ENCODE assay signal across 8 mouse cellular contexts in the genomic region with DNA sequence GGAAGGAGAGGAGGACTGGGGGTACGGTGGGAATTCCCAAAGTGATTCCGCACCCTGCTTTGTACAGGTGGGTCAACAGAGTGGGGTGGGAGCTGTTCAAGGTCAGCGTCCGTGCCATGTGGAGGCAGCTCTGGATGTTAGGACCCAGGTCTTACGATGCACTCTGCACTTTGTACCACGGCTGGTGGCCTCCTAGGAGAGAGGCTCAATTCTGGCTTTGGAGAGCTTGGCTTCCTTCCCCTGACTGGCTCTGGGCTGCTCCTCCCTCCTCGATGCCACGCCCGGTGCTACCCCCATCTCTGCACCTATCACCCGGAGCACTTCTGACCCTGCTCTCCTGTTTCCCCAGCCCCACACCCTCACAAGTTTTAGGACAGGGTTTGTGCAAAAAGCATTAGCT. TPM values are rescaled to one million over a fixed set of nuclear protein-coding genes. Genes with fewer than 3 reads are reported as not detected.
DNase-seq lines count a peak whose midpoint lies in the region; ATAC-seq and TF ChIP-seq lines count a peak whose summit lies in the region.

No protein-coding gene starts in this region.

- H3K9me3 ChIP-seq in heart, embryonic 14.5 days (ENCODE audit: control insufficient read depth, low read length), result 0 out of 2 replicates have a peak, but pooled peaks cover 4% of the 10 kb centered on the region
- no peaks in the 10 kb centered on the region for H3K9me3 ChIP-seq in intestine, embryonic 16.5 days (ENCODE audit: control insufficient read depth, low read length)
- no peaks in the 10 kb centered on the region for H3K9me3 ChIP-seq in lung, postnatal 0 days (ENCODE audit: low read length)

- no peak for TF ChIP-seq POLR2A in cortical plate, adult 2 months (IDR thresholded peaks at IDR 0.05; ENCODE audit: extremely low read depth, insufficient read depth, low read length)

- no peak overlapping the region for H3K27ac ChIP-seq in heart, embryonic 14.5 days (replicated peaks in 1 of 2; ENCODE audit: control insufficient read depth in 1 of 2, insufficient read depth in 1 of 2, low read depth in 2 of 2, low read length in 2 of 2)
- no peak overlapping the region for H3K27ac ChIP-seq in cortical plate, adult 2 months (ENCODE audit: insufficient read depth, low read length)
- peak overlapping the region; percentile 49 for H3K27ac ChIP-seq in intestine, embryonic 16.5 days (ENCODE audit: low read length)
- no peak overlapping the region for H3K27ac ChIP-seq in lung, postnatal 0 days (ENCODE audit: low read length)

- TF ChIP-seq CTCF in cortical plate, adult 2 months (IDR thresholded peaks at IDR 0.05; ENCODE audit: extremely low read depth, insufficient read depth, low read length), result no peak
- no peak for TF ChIP-seq CTCF in lung, postnatal 0 days (IDR thresholded peaks at IDR 0.05)

- peak overlapping the region; percentile 71 for H3K9ac ChIP-seq in heart, embryonic 14.5 days (ENCODE audit: low read length)
- H3K9ac ChIP-seq in intestine, embryonic 16.5 days (ENCODE audit: low read depth, low read length), result peak overlapping the region; percentile 68
- no peak overlapping the region for H3K9ac ChIP-seq in lung, postnatal 0 days (replicated peaks; ENCODE audit: low read depth)

- H3K4me3 ChIP-seq in heart, embryonic 14.5 days (ENCODE audit: control insufficient read depth in 1 of 2, insufficient read depth in 1 of 2, low read depth in 1 of 2, low read length in 2 of 2), result peak overlapping the region; percentile 71 to 73
- peak overlapping the region; percentile 54 for H3K4me3 ChIP-seq in cortical plate, adult 2 months (ENCODE audit: insufficient read depth, low read length)
- peak overlapping the region; percentile 64 for H3K4me3 ChIP-seq in intestine, embryonic 16.5 days (ENCODE audit: low read length)
- peak overlapping the region; percentile 41; the same call in 1 of the 2 replicates for H3K4me3 ChIP-seq in lung, postnatal 0 days (ENCODE audit: low read depth, low read length)

- peaks cover 7 to 8% of the 10 kb centered on the region in 2 experiments; a peak in 2 of 4 replicates for H3K4me1 ChIP-seq in heart, embryonic 14.5 days (ENCODE audit: control insufficient read depth in 2 of 2, insufficient read depth in 2 of 2, low read length in 2 of 2)
- no peaks in the 10 kb centered on the region for H3K4me1 ChIP-seq in cortical plate, adult 2 months (ENCODE audit: control insufficient read depth, insufficient read depth, low read length)
- 0 out of 2 replicates have a peak, but pooled peaks cover 2% of the 10 kb centered on the region for H3K4me1 ChIP-seq in intestine, embryonic 16.5 days (ENCODE audit: control insufficient read depth, insufficient read depth, low read length)
- no peaks in the 10 kb centered on the region; the same call in 1 of the 2 replicates for H3K4me1 ChIP-seq in lung, postnatal 0 days (ENCODE audit: insufficient read depth, low read depth, low read length)

- no peak for TF ChIP-seq EP300 in lung, postnatal 0 days (IDR thresholded peaks at IDR 0.05)

- no peak for DNase-seq in heart, postnatal 36 days
- DNase-seq in lung, postnatal 0 days (ENCODE audit: low spot score), result no peak
- DNase-seq in thymus, postnatal 0 days (ENCODE audit: low spot score), result peak; percentile 36
- DNase-seq in left cerebral cortex, adult 18-20 months (ENCODE audit: low spot score in 2 of 2), result no peak
- DNase-seq in gastrocnemius, postnatal 36 days, result no peak

- WGBS in heart, embryonic 14.5 days, result 9% methylated on average over 10 of the region's 10 CpGs
- 9% methylated on average over 10 of the region's 10 CpGs for WGBS in intestine, embryonic 16.5 days
- WGBS in lung, postnatal 0 days, result 7% methylated on average over 10 of the region's 10 CpGs

- intact Hi-C loops in heart, postnatal 36 days (cut with DNase I), result no loop called here
- intact Hi-C loops in gastrocnemius, postnatal 36 days (cut with DNase I), result no loop called here

- H3K4me2 ChIP-seq in heart, embryonic 14.5 days (ENCODE audit: low read length), result peak overlapping the region; percentile 87
- H3K4me2 ChIP-seq in intestine, embryonic 16.5 days (ENCODE audit: low read depth, low read length), result peak overlapping the region; percentile 56
- peak overlapping the region; percentile 69 for H3K4me2 ChIP-seq in lung, postnatal 0 days (replicated peaks; ENCODE audit: low read depth, low read length)

- no peaks in the 10 kb centered on the region for H3K27me3 ChIP-seq in heart, embryonic 14.5 days (ENCODE audit: control insufficient read depth, insufficient read depth, low read length)
- H3K27me3 ChIP-seq in intestine, embryonic 16.5 days (replicated peaks; ENCODE audit: control insufficient read depth, insufficient read depth, low read length), result no peaks in the 10 kb centered on the region
- H3K27me3 ChIP-seq in lung, postnatal 0 days (replicated peaks; ENCODE audit: insufficient read depth, low read length), result no peaks in the 10 kb centered on the region

- H3K36me3 ChIP-seq in heart, embryonic 14.5 days (ENCODE audit: control insufficient read depth, insufficient read depth, low read length), result no peaks in the 10 kb centered on the region
- peaks cover 3% of the 10 kb centered on the region for H3K36me3 ChIP-seq in intestine, embryonic 16.5 days (ENCODE audit: control insufficient read depth, insufficient read depth, low read length)
- no peaks in the 10 kb centered on the region for H3K36me3 ChIP-seq in lung, postnatal 0 days (ENCODE audit: insufficient read depth, low read length)

- no peak for ATAC-seq in heart, embryonic 14.5 days (ENCODE audit: insufficient number of reproducible peaks, insufficient read depth, low FRiP score, low read depth)
- peak; percentile 80 for ATAC-seq in intestine, embryonic 16.5 days
- ATAC-seq in lung, postnatal 0 days, result peak; percentile 50

RNA-seq across cellular contexts. Expression of gene Nipsnap1, which starts 0.8 kb away (rescaled TPM):
- polyA plus RNA-seq in heart, embryonic 14.5 days (2014; fragmentation: Nextera tagmentation; extraction: Ambion mirVana), result 28.8 and 30.1 TPM in 2 replicates
- total RNA-seq in heart, postnatal 36 days (2021), result under 1 TPM; 0.43 to 0.69 TPM
- 77.7 and 84.0 TPM in 2 replicates for polyA plus RNA-seq in cortical plate, adult 2 months (2012; rRNA removed)
- 112 and 119 TPM in 2 replicates for polyA plus RNA-seq in intestine, embryonic 16.5 days (2015; fragmentation: Nextera tagmentation; extraction: Ambion mirVana)
- 10.4 and 11.9 TPM in 2 replicates for polyA plus RNA-seq in lung, postnatal 0 days (2015; fragmentation: Nextera tagmentation; extraction: Ambion mirVana)
- polyA plus RNA-seq in thymus, postnatal 0 days (2015; fragmentation: Nextera tagmentation; extraction: Ambion mirVana), result 46.8 and 50.8 TPM in 2 replicates
- 10 to 100 TPM; 91.6 to 91.8 TPM for total RNA-seq in left cerebral cortex, adult 18-20 months (2021)
- total RNA-seq in gastrocnemius, postnatal 36 days (2021), result 1 to 10 TPM in 1 of 2 experiments, under 1 TPM in 1; 0.42 to 1.1 TPM

RNA-seq across cellular contexts. Expression of gene Thoc5, which starts 20.6 kb away (rescaled TPM):
- 24.6 and 25.0 TPM in 2 replicates for polyA plus RNA-seq in heart, embryonic 14.5 days (2014; fragmentation: Nextera tagmentation; extraction: Ambion mirVana)
- total RNA-seq in heart, postnatal 36 days (2021), result 10 to 100 TPM; 16.0 to 17.1 TPM
- 46.4 and 48.1 TPM in 2 replicates for polyA plus RNA-seq in cortical plate, adult 2 months (2012; rRNA removed)
- 30.3 and 32.7 TPM in 2 replicates for polyA plus RNA-seq in intestine, embryonic 16.5 days (2015; fragmentation: Nextera tagmentation; extraction: Ambion mirVana)
- polyA plus RNA-seq in lung, postnatal 0 days (2015; fragmentation: Nextera tagmentation; extraction: Ambion mirVana), result 16.3 TPM in 2 replicates
- 35.4 and 37.7 TPM in 2 replicates for polyA plus RNA-seq in thymus, postnatal 0 days (2015; fragmentation: Nextera tagmentation; extraction: Ambion mirVana)
- total RNA-seq in left cerebral cortex, adult 18-20 months (2021), result 10 to 100 TPM; 37.1 to 37.5 TPM
- total RNA-seq in gastrocnemius, postnatal 36 days (2021), result 10 to 100 TPM; 12.9 to 14.0 TPM

RNA-seq across cellular contexts. Expression of gene Nf2, which starts 25.2 kb away (rescaled TPM):
- polyA plus RNA-seq in heart, embryonic 14.5 days (2014; fragmentation: Nextera tagmentation; extraction: Ambion mirVana), result 29.5 and 33.1 TPM in 2 replicates
- total RNA-seq in heart, postnatal 36 days (2021), result 10 to 100 TPM; 80.0 to 80.1 TPM
- polyA plus RNA-seq in cortical plate, adult 2 months (2012; rRNA removed), result 60.5 and 65.6 TPM in 2 replicates
- 38.0 and 38.8 TPM in 2 replicates for polyA plus RNA-seq in intestine, embryonic 16.5 days (2015; fragmentation: Nextera tagmentation; extraction: Ambion mirVana)
- polyA plus RNA-seq in lung, postnatal 0 days (2015; fragmentation: Nextera tagmentation; extraction: Ambion mirVana), result 19.6 and 21.1 TPM in 2 replicates
- polyA plus RNA-seq in thymus, postnatal 0 days (2015; fragmentation: Nextera tagmentation; extraction: Ambion mirVana), result 25.5 and 28.3 TPM in 2 replicates
- total RNA-seq in left cerebral cortex, adult 18-20 months (2021), result 10 to 100 TPM; 68.1 to 69.3 TPM
- 10 to 100 TPM; 45.7 to 47.4 TPM for total RNA-seq in gastrocnemius, postnatal 36 days (2021)
